Mouse (Mus musculus) lung, postnatal 0 days (tissue): ENCODE measurements at regions not wholly inside any gene's neighbourhood (a gene's known extent, or its start where the extent isn't known, plus 50 kb on each side); places are given as distances from the start of the nearest gene placed in this dataset.
A peak's percentile ranks its signal among the peaks of the same experiment; 100 is the strongest.

ENCODE experiments used
- CTCF ChIP-seq: IDR thresholded peaks from 2 replicates; pipeline ENCODE4 v1.5.1; 2016; ENCODE audit warnings: antibody characterized with exemption, mild to moderate bottlenecking
- EP300 ChIP-seq: IDR thresholded peaks from 2 replicates; pipeline ENCODE4 v1.6.1; 2016; ENCODE audit warnings: antibody characterized with exemption, mild to moderate bottlenecking, control low read depth

GRCm38 (mm10) chr13:80544951-80545350 lies 338.2 kb upstream of the Arrdc3 start:
- TF ChIP-seq CTCF (no peak), EP300 (peak; percentile 51)
